18 mouse cellular contexts compared by ENCODE assay signal in the genomic region with DNA sequence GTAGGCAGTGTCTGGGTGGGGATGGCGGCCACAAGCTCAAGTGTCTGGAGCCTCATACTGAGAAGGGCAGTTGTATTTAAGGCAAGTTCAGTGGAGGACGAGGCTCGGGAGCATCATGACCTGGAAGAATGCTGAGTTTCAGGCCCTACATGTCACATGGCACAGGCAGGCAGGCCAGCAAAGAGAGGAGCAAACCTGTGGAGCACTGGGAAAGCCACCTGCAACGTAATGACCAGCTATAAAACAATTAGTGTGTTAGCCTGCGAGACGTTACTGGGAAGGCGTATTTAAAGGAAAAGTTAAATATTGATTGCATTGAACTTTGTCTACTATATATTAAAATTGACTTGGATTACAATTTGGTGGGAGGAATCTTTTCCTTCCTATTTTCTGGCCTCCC.
"Had no signal": no experiment of that assay in that cellular context is flagged by ENCODE, and none has a peak within 500 bp of the region (broad histone marks: within the 10 kb centered on the region; RNA-seq: fewer than 3 reads in every experiment).

No protein-coding gene starts in this region.

- H3K27ac ChIP-seq: limb, embryonic 12.5 days; limb, embryonic 15.5 days; liver, embryonic 14.5 days; stomach, postnatal 0 days had no signal

- H3K4me1 ChIP-seq: limb, embryonic 15.5 days had no signal

- DNase-seq: kidney, adult 8-10 months; kidney, postnatal 10 days; kidney, postnatal 36 days; left cerebral cortex, postnatal 4 days; liver, postnatal 0 days; lung, embryonic 14.5 days; midbrain, embryonic 14.5 days; right cerebral cortex, adult 18-20 months; right cerebral cortex, postnatal 25 days; thymus, postnatal 36 days had no signal

- H3K9ac ChIP-seq: kidney, embryonic 15.5 days; limb, embryonic 12.5 days; limb, embryonic 15.5 days; liver, embryonic 14.5 days; liver, postnatal 0 days; lung, embryonic 14.5 days had no signal

- H3K4me2 ChIP-seq: kidney, embryonic 15.5 days; limb, embryonic 12.5 days; limb, embryonic 15.5 days; liver, embryonic 11.5 days; lung, embryonic 14.5 days; midbrain, embryonic 11.5 days had no signal

- ATAC-seq: liver, postnatal 0 days; lung, postnatal 0 days had no signal

- H3K4me3 ChIP-seq: kidney, embryonic 15.5 days; limb, embryonic 12.5 days; limb, embryonic 15.5 days had no signal

- H3K9me3 ChIP-seq: kidney, embryonic 15.5 days; limb, embryonic 12.5 days; limb, embryonic 15.5 days had no signal

- H3K36me3 ChIP-seq: kidney, embryonic 15.5 days; limb, embryonic 12.5 days; limb, embryonic 15.5 days had no signal

- H3K27me3 ChIP-seq: kidney, embryonic 15.5 days; limb, embryonic 12.5 days; limb, embryonic 15.5 days had no signal
